Mouse (Mus musculus) MEL (cell line): Measurements from ENCODE around the gene Ablim1. TPM values are rescaled to one million over a fixed set of nuclear protein-coding genes. Genes with fewer than 3 reads are reported as not detected.

Experiments
- DNase-seq: peaks from one replicate; pipeline ENCODE4 v3.0.0; 2011; ENCODE audit warnings: low read depth, low spot score
- H3K27ac ChIP-seq: 2 replicates; pipeline ENCODE4 v1.5.1; 2012; ENCODE audit warnings: low read depth, mild to moderate bottlenecking, control low read depth, low read length, moderate library complexity; ENCODE audit not compliant: control insufficient read depth
- H3K27me3 ChIP-seq, 2 experiments: fragments of 150-350 bp in 1 of 2; sonication (generic) in 1 of 2; 2 replicates each; pipeline ENCODE4 v1.6.1; 2012; ENCODE audit warnings: low read length in 2 of 2, mild to moderate bottlenecking in 2 of 2, improper control_type of control experiment in 1 of 2, moderate library complexity in 1 of 2; ENCODE audit not compliant: insufficient read depth in 2 of 2, control insufficient read depth in 1 of 2
- H3K36me3 ChIP-seq, 2 experiments: 2 replicates each; pipeline ENCODE4 v1.6.1; 2012 to 2014; ENCODE audit warnings: low read length in 2 of 2, improper control_type of control experiment in 1 of 2, inconsistent platforms in 1 of 2, mild to moderate bottlenecking in 1 of 2; ENCODE audit not compliant: insufficient read depth in 2 of 2, control insufficient read depth in 1 of 2
- H3K4me1 ChIP-seq, 2 experiments: fragments of 150-350 bp in 1 of 2; sonication (generic) in 1 of 2; 2 replicates each; pipeline ENCODE4 v1.6.1; 2012; ENCODE audit warnings: low read length in 2 of 2, improper control_type of control experiment in 1 of 2, mild to moderate bottlenecking in 1 of 2; ENCODE audit not compliant: insufficient read depth in 2 of 2, control insufficient read depth in 1 of 2
- H3K4me3 ChIP-seq, 2 experiments: fragments of 150-350 bp in 1 of 2; sonication (generic) in 1 of 2; 2 replicates each; pipeline ENCODE4 v1.5.1; 2012; ENCODE audit warnings: low read depth in 2 of 2, low read length in 2 of 2, mild to moderate bottlenecking in 2 of 2, moderate library complexity in 2 of 2, control low read depth in 1 of 2, improper control_type of control experiment in 1 of 2; ENCODE audit not compliant: control insufficient read depth in 1 of 2, insufficient read depth in 1 of 2
- H3K79me2 ChIP-seq: 2 replicates; pipeline ENCODE4 v1.6.1; 2012; ENCODE audit warnings: mild to moderate bottlenecking, low read length, moderate library complexity; ENCODE audit not compliant: control insufficient read depth, poor library complexity, insufficient read depth
- H3K9ac ChIP-seq: 2 replicates; pipeline ENCODE4 v1.6.1; 2012; ENCODE audit warnings: low read depth, mild to moderate bottlenecking, control low read depth, low read length, moderate library complexity; ENCODE audit not compliant: control insufficient read depth, poor library complexity, severe bottlenecking
- H3K9me3 ChIP-seq: fragments of 150-350 bp; sonication (generic); replicated peaks from 2 replicates; pipeline ENCODE4 v1.6.1; 2012; ENCODE audit warnings: mild to moderate bottlenecking, low read length, improper control_type of control experiment, moderate library complexity; ENCODE audit not compliant: insufficient read depth
- CHD1 ChIP-seq: IDR thresholded peaks from 2 replicates; pipeline ENCODE4 v1.6.1; 2012; ENCODE audit warnings: low read depth, mild to moderate bottlenecking, inconsistent platforms, low read length, improper control_type of control experiment
- CHD2 ChIP-seq: IDR thresholded peaks from 2 replicates; pipeline ENCODE4 v1.6.1; 2011; ENCODE audit warnings: low read length, improper control_type of control experiment
- E2F4 ChIP-seq: IDR thresholded peaks from 2 replicates; pipeline ENCODE4 v1.6.1; 2011; ENCODE audit warnings: low read depth, low read length, improper control_type of control experiment, borderline replicate concordance
- GABPA ChIP-seq: IDR thresholded peaks from 2 replicates; pipeline ENCODE4 v1.6.1; 2012; ENCODE audit warnings: low read depth, mild to moderate bottlenecking, inconsistent platforms, low read length, improper control_type of control experiment, moderate library complexity
- KAT2A ChIP-seq: conservative IDR thresholded peaks from 2 replicates; pipeline ENCODE4 v1.6.1; 2012; ENCODE audit warnings: low read depth, low read length, improper control_type of control experiment, inconsistent platforms
- MAFK ChIP-seq: IDR thresholded peaks from 2 replicates; pipeline ENCODE4 v1.6.1; 2011; ENCODE audit warnings: low read depth, mild to moderate bottlenecking, low read length, improper control_type of control experiment, borderline replicate concordance
- MXI1 ChIP-seq: IDR thresholded peaks from 2 replicates; pipeline ENCODE4 v1.6.1; 2011; ENCODE audit warnings: mild to moderate bottlenecking, low read depth, low read length, improper control_type of control experiment
- RCOR1 ChIP-seq: IDR thresholded peaks from 2 replicates; pipeline ENCODE4 v1.6.1; 2012; ENCODE audit warnings: low read depth, mild to moderate bottlenecking, inconsistent platforms, low read length, improper control_type of control experiment
- SMC3 ChIP-seq: IDR thresholded peaks from 2 replicates; pipeline ENCODE4 v1.6.1; 2011; ENCODE audit warnings: low read depth, low read length, improper control_type of control experiment
- TBP ChIP-seq: IDR thresholded peaks from 2 replicates; pipeline ENCODE4 v1.8.0; 2011; ENCODE audit warnings: low read depth, low read length, improper control_type of control experiment
- ZC3H11A ChIP-seq: IDR thresholded peaks from 2 replicates; pipeline ENCODE4 v1.6.1; 2012; ENCODE audit warnings: low read depth, mild to moderate bottlenecking, inconsistent platforms, low read length, improper control_type of control experiment
- polyA plus RNA-seq, 2 experiments: library from polyadenylated mRNA; stranded (reverse) in 1 of 2; unstranded in 1 of 2; fragments of >175 nt in 1 of 2; fragments of >200 nt in 1 of 2; gene quantifications; 2 replicates each; pipeline versions ENCODE4 v1.2.1 to v1.2.4; 2012; ENCODE audit warnings: low replicate concordance in 2 of 2, low read depth in 1 of 2; ENCODE audit not compliant: insufficient read length in 2 of 2, insufficient read depth in 1 of 2, missing spikeins in 1 of 2
- total RNA-seq: library from RNA; depleted of rRNA; stranded (reverse); fragments of 300-350 nt; gene quantifications from 2 replicates; pipeline ENCODE4 v1.2.3, GENCODE M21; 2012

Gene Ablim1
- total and polyA plus RNA-seq, 3 experiments, result not detected

DNA sequence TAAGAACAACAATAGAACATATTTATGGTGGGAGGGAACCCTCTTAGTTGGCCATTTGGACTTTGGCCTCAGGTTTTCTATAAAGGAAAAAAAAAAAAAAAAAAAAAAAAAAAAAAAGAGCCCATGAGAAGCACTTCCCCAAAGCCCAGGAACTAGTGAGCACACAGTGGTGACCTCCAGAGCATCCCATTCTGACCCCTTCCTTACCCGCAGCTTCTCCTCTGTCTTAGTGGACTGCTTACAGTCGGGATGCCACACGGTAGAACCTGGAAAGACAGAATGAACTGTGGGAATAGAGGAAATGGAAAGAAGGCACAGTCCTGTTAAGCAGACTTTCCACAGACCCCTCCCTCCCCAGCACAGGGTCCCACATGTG, 235.1 kb downstream of the Ablim1 start:
- H3K79me2 ChIP-seq, result no peaks in the 10 kb centered on the region
- no peaks in the 10 kb centered on the region for H3K4me1 ChIP-seq
- no peak for TF ChIP-seq ZC3H11A
- TF ChIP-seq, all 39 proteins: peak for 0
- H3K27ac ChIP-seq, result no peak overlapping the region
- no peaks in the 10 kb centered on the region for H3K9me3 ChIP-seq
- no peak overlapping the region for H3K4me3 ChIP-seq
- H3K9ac ChIP-seq, result no peak overlapping the region
- H3K27me3 ChIP-seq, result no peaks in the 10 kb centered on the region; a peak in 1 of 4 replicates
- no peak for DNase-seq
- no peaks in the 10 kb centered on the region for H3K36me3 ChIP-seq

DNA sequence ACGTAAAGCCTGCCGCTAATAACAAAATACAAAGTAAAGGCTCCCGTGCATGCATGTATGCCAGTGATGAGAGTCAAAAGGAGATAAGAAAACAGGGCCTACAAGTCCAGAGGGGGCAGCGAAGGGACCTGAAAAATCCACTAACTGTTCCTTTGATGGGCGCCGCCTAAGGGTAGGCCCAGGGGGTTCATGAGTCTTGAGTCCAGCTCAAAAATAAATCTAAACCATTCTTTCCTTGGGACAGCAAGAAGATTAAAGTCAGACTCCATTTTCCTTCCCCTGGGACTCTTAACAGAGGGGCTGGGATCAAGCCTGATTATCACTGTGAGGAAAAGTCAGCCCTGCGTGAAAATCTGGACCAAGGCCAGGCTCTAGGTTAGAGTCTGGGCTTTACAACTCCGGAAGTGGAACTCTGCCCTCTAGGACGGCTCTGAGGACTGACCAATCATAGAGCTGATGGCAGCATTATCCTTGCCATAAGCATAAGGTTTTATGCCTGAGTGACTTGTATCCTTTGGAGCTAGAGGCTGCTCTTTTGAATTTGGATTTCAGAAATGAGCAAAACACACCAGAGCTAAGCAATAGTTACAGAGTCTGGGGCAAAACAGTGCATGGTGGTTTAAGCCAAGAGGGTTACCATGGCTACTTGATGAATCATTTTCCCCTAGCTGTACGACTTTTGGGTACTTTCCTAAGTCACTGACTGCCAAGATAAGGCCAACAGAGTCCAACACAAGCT, 235.7 kb downstream of the Ablim1 start:
- Histone ChIP-seq H3K27ac (no peak overlapping the region), H3K79me2 (no peaks in the 10 kb centered on the region), H3K36me3 (no peaks in the 10 kb centered on the region), H3K4me1 (no peaks in the 10 kb centered on the region), H3K9ac (no peak overlapping the region), H3K27me3 (no peaks in the 10 kb centered on the region; a peak in 1 of 4 replicates), H3K9me3 (no peaks in the 10 kb centered on the region), H3K4me3 (no peak overlapping the region)
- TF ChIP-seq RCOR1 (no peak), MXI1 (no peak)
- no peak for DNase-seq

DNA sequence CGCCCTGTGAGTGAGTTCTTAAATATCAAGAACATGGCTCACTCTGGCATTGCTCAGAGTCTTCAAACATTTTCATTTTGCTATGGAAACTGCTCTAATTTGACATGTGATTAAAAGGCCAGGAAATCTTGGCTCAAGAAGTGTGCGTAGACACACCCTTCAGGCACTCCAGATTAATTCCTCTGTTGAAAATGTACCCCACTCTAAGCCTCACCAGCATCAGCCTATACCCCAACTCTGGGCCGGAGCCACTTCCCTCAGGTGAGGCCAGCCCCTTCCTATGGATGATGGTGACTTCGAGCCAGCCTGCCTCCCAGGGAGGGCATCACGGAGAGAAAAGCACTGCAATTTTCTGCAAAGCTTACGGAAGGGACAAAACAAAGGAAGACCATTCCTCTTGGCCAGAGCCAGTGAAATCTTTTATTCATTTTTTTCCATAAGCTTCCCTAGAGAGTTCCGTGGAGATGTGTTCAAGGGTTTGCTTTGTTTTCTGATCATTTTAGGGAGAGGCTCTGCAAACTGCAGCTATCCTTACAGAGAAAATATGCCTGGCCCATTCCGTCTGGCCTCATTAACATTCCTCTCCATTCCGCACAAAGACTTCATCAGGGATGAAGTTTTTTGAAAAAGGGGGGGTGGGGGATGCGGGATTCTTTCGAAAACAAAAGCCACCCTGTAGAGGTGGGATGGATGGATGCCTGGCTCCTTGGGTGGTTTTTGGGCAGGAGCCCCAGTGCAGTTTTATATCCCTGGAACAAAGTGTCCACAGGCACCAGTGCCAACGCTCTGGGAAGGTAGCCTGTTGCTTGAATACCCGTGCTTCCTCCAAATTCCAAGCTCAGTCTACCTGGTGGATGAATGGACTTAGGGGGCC, 236.7 kb downstream of the Ablim1 start:
- Histone ChIP-seq H3K4me3 (no peak overlapping the region), H3K79me2 (no peaks in the 10 kb centered on the region), H3K27me3 (no peaks in the 10 kb centered on the region; a peak in 1 of 4 replicates), H3K36me3 (no peaks in the 10 kb centered on the region), H3K4me1 (no peaks in the 10 kb centered on the region), H3K27ac (no peak overlapping the region), H3K9me3 (no peaks in the 10 kb centered on the region), H3K9ac (no peak overlapping the region)
- TF ChIP-seq GABPA (no peak), MAFK (no peak), SMC3 (no peak), KAT2A (no peak), CHD1 (no peak), CHD2 (no peak), RCOR1 (no peak), TBP (no peak), E2F4 (no peak)
- no peak for DNase-seq
